Mouse (Mus musculus) spleen, postnatal 10 days (tissue): ENCODE results near the gene Mau2.
A peak's percentile ranks its signal among the peaks of the same experiment; 100 is the strongest.

Experiments used
- DNase-seq, 2 experiments: peaks; one replicate each; pipeline ENCODE4 v3.0.0; 2021 to 2022; ENCODE audit warnings: low spot score in 2 of 2

Gene Mau2

DNA sequence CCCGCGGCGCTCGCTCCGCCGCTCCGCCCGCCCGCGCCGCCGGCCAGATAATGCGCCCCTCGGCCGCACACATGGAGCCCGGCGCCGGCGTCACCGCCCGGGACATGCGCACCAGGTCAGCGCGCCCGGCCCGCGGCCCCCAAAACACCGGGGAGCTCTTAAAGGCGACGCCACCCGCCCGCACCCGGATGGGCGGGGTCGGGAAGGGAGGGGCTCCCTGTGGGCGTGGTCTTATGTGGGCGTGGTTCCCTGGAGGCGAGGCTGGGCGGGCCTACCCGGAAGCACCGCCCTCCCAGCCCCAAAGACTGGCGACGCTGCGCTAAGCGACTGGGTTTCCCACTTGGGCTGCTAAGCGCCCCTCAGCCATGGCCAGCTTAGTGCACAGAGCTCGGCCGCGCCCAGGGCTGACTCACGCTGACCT, 68.3 kb downstream of the Mau2 start:
- DNase-seq = peak; percentile 99 to 100

DNA sequence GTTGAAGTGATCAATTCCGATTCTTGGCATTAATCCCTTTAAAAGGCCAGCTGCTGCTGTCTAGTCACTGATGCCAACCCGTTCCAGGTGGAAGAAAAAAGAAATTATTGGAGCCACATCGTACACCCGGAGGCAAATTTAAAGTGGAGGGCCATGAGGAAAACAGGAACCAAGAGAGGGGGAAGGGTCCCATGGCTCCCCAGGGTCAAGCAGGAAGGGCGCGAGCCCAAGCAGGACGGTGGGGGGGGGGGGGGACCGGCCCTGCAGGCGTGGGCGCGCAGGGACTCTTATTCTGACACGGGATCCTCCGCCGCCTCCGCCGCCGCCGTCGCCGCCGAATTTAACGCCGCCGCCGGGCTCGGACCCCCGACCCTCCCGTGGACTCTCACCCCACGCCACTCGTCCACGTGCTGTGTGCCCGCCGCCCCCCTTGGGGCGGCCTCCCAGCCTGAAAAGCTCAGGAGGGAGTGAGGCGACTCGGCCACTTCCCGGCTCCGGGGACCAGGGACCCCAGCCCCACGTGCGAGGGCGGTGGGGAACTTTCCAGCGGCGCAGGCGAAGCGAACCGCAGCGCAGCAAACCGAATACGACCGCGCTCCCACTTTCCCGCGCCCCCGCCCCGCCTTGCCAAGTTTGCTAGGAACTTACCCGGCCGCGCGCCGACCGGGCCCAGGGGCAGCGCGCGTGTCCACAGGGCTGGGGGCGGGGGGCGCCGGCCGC, 68.9 kb downstream of the Mau2 start:
- DNase-seq = peak; percentile 56 to 62

DNA sequence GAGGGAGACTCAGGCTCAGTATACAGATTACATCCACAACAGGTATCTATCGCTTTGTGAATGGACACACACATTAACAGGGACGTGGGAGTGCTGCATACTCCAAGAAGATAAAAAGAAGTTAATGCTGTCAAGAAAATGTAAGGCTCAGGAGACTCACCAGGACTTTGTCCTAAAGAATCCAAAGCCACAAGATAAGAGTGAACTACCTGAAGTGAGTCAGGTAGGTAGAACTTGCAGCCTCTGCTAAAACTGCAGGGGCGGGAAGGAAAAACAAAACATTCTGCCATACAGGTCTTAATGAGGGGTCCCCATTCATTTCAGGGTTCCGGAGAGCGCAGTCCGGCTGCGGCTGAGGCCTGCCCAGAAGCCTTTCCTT, 69.5 kb downstream of the Mau2 start:
- DNase-seq = peak in 1 of 2 experiments; percentile 20

DNA sequence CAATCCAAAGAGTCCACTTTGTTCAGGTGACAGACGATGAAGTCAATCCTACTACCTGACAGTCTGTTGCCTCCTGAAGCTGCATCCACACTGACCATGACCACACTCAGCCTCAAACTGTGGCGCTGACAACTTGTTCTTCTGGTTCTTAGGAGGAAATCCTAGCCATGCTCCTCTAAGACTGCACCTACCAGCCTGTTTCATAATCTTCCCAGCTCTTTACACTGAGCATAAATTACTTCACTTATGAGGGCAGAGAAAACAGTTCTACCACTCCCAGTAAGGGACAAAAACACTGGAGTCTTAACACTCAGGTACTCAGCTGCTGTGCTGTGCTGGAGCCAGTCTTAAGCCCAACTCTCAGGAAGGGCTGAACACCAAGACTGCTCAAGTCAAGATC, 71.7 kb downstream of the Mau2 start:
- no peak for DNase-seq

DNA sequence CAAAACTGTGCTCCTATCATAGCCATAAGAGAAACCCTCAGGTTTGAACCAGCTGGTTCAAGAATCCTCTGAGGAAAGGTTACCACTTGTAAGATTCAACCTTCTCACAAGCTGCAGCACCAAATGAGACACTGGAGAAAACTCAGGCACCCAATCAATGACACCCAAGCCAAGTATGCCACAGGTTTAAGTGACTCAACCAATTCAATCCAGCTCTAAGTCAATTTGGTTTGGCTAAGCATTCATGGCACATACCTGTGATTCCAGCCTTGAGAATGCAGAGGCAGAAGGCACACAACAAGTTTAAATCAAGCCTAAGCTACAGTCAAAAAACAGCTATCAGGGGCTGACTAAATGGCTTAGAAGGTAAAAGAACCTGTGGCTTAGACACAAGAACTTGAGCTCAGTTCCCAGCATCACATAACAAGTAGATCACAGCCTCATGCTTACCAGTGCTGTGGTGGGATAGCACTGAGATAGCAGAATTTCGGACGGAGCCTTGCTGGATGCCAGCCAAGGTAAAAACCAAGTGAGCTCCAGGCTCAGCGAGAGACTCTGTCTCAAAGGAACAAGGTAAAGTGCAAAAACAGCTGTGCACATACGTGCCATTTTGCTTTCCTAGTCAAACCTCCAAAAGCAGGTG, 75.1 kb downstream of the Mau2 start:
- no peak for DNase-seq
